Mouse (Mus musculus): ENCODE results near the gene S100a9. TPM values are rescaled to one million over a fixed set of nuclear protein-coding genes. Genes with fewer than 3 reads are reported as not detected.

Gene S100a9
- polyA plus RNA-seq (2016; fragmentation: Nextera tagmentation; extraction: Ambion mirVana), result 129 and 173 TPM in 2 replicates

DNA sequence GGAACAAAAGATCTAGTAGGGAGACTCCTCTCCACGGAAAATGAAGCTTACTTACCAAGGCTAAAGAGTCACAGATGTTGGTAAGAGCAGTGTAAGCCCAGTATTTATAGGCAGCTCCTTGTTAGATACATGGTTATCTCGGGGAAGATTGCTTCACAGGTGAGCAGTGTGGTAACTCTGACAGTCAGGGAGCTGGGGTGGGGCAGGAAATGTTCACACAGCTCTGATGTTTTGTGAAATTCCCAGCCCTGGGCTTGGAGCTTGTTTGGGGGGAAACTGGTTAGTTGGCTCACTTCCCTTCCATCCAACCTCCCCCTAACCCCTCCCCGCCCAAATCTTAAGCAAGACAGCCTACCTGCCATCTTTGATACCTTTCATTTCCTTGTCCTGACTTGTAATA is at the start of gene S100a9:
Gene S100a9 (minus strand): TSS at position 109 of the 400 bp plus-strand sequence.
- no peak within 1 kb of the TSS for H3K9ac ChIP-seq
- H3K4me1 ChIP-seq, result no peaks in the 10 kb centered on the region
- no peak within 1 kb of the TSS for H3K4me2 ChIP-seq
- no peak within 1 kb of the TSS for H3K4me3 ChIP-seq
- no peaks in the 10 kb centered on the region for H3K9me3 ChIP-seq (replicated peaks)
- 36% methylated on average over 3 of the region's 3 CpGs for WGBS (ENCODE audit: insufficient replicate concordance)
- no peaks in the 10 kb centered on the region for H3K36me3 ChIP-seq
- ATAC-seq, result no peak
- H3K27ac ChIP-seq, result no peak within 1 kb of the TSS
- no peaks in the 10 kb centered on the region for H3K27me3 ChIP-seq (replicated peaks)

DNA sequence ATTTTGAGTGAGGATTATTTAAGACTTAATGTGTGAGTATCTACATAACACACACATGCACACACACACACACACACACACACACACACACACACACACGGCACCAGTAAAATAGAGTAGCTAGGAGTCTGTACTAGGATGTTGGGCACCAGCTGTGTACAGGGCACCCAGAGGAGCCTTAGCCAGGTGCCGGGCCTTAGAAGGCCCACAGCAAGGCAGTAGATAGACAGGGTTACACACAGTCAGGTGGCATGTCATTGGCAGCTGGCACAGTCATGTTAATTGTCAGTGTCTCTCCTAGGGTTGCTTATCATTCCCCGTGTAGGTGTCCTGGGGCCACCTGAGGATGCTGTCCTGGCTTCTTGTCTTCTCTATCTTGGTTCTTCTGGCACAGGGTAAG is 31.1 kb upstream of the S100a9 start, which contains the start of gene Pglyrp4:
Gene Pglyrp4 (plus strand): TSS at position 301 of the 400 bp plus-strand sequence.
- Histone ChIP-seq H3K27me3 (replicated peaks) (no peaks in the 10 kb centered on the region), H3K4me2 (no peak within 1 kb of the TSS), H3K9ac (no peak within 1 kb of the TSS), H3K9me3 (replicated peaks) (no peaks in the 10 kb centered on the region), H3K27ac (no peak within 1 kb of the TSS), H3K36me3 (no peaks in the 10 kb centered on the region), H3K4me1 (no peaks in the 10 kb centered on the region), H3K4me3 (no peak within 1 kb of the TSS)
- no peak for ATAC-seq
- 62% methylated on average over 3 of the region's 3 CpGs for WGBS (ENCODE audit: insufficient replicate concordance)

DNA sequence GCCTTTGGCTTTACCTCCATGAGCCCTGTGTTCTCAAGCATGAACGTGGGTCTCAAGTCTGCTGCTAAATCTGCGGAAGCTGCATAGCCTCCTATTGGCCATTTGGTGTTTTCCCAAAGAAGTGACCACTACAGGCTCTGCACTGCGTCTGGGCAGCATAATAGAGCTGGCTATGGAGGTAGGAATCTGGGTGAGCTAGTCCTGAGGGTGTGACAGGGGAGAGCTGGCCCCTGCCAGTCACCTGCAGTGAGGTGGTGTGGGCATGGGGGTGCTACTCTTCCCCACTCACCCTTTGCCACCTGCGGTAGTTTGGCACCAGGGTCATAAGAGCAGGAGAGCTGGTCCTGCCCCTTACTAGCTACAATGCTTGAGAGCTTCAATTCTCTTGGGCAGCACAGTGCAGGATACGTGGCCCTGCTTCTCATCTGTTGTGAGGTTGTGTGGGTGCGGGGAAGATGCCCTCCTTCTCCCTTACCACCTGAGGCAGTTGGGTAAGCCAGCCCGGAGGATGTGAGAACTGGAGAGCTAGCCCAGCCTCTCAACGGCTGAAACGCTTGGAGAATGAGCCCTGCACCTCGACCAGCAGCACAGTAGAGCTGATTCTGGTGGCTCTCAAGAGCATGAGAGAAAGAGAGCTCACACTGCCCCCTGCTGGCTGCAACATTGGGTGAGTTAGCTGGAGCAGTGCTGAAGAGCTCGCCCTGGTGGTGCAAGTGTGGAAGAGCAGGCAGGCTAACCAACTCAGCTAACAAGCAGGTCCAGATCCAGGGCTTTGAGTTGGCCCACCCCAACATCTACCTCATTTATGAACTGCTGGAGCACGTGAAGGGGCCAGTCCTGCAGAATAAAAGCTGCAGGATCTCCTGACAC is 14.3 kb upstream of the S100a9 start:
- Histone ChIP-seq H3K4me3 (no peak overlapping the region), H3K27me3 (replicated peaks) (no peaks in the 10 kb centered on the region), H3K9me3 (replicated peaks) (no peaks in the 10 kb centered on the region), H3K4me2 (no peak overlapping the region), H3K27ac (no peak overlapping the region), H3K9ac (no peak overlapping the region), H3K36me3 (no peaks in the 10 kb centered on the region), H3K4me1 (no peaks in the 10 kb centered on the region)
- 0 out of 2 replicates have a peak, but pooled peaks have one; percentile 32 for ATAC-seq
- 38% methylated on average over 12 of the region's 12 CpGs for WGBS (ENCODE audit: insufficient replicate concordance)

DNA sequence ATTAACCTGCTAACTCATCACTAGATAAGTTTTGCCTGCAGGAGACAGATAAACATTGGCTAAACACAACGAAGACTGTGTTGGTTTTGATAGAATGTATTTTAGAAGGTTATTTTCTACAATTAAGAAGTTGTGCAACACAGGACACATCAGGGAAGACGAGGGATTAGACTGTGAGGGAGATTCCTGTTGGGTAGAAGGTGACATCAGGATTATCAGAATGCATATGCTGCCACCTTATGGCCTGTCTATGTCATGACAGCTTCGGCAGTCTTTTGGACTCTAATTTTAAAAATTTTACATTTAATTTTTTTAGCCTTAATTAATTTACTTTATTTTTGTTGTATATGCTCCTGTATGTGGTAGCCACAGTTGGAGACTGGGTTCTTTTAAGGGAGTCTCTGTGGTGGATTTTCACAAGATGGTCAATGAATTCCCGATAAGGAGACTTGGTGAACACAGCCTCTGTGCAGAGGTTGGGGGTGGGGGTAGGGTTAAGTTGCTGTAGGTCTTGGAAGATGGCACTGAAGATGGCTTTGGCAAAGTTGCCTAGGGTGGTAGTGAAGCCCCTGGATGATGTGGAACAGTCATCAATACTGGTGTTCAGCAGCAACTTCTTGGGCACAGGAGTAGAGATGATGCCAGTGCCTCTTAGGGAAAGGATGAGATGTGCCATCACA is 13.1 kb upstream of the S100a9 start:
- no peaks in the 10 kb centered on the region for H3K27me3 ChIP-seq (replicated peaks)
- no peak overlapping the region for H3K4me3 ChIP-seq
- H3K4me1 ChIP-seq, result no peaks in the 10 kb centered on the region
- no peaks in the 10 kb centered on the region for H3K36me3 ChIP-seq
- ATAC-seq, result no peak
- WGBS (ENCODE audit: insufficient replicate concordance), result 15% methylated on average over 4 of the region's 4 CpGs
- H3K27ac ChIP-seq, result no peak overlapping the region
- no peak overlapping the region for H3K9ac ChIP-seq
- H3K9me3 ChIP-seq (replicated peaks), result no peaks in the 10 kb centered on the region
- no peak overlapping the region for H3K4me2 ChIP-seq

DNA sequence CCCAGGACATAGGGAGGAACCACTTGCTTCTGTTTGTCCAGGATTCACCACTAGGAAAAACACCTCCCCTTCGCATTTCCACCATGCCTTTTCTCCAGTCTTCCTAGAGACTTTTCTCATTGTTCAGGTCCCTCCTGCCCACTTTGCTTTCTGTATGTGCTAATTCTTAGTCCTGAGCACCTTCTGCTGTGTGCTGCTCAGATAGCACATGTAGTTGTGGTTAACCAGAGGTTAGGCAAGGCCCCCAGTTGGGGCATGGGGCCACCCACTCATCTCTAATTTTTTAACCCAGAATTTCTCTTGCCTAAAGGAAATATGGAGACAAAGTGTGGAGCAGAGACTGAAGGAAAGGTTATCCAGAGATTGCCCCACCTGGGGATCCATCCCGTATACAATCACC is 6.7 kb upstream of the S100a9 start:
- H3K27ac ChIP-seq, result no peak overlapping the region
- no peak overlapping the region for H3K4me2 ChIP-seq
- 73% methylated on average over 2 of the region's 2 CpGs for WGBS (ENCODE audit: insufficient replicate concordance)
- no peak overlapping the region for H3K9ac ChIP-seq
- H3K36me3 ChIP-seq, result no peaks in the 10 kb centered on the region
- H3K4me1 ChIP-seq, result no peaks in the 10 kb centered on the region
- H3K4me3 ChIP-seq, result no peak overlapping the region
- H3K9me3 ChIP-seq (replicated peaks), result no peaks in the 10 kb centered on the region
- ATAC-seq, result no peak
- H3K27me3 ChIP-seq (replicated peaks), result no peaks in the 10 kb centered on the region

DNA sequence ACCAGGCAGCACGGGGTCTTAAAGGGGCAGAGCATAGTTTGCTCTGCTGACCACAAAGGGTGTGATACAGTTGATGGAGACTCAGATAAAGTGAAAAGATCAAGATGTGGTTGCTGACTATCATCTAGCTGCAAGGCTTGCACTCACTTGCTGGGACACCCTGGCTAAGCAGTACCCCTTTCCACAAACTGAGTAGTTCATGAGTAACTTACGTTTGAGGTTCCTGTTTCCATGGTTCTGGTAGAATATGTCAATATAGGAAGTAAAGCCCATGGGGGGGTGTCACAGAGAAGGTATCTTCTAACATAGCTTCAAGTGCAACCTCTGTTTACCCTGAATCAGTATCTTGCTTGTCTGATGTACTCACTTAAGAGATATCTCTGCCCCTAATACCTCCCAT is 2.0 kb downstream of the S100a9 start:
- H3K4me3 ChIP-seq, result no peak overlapping the region

DNA sequence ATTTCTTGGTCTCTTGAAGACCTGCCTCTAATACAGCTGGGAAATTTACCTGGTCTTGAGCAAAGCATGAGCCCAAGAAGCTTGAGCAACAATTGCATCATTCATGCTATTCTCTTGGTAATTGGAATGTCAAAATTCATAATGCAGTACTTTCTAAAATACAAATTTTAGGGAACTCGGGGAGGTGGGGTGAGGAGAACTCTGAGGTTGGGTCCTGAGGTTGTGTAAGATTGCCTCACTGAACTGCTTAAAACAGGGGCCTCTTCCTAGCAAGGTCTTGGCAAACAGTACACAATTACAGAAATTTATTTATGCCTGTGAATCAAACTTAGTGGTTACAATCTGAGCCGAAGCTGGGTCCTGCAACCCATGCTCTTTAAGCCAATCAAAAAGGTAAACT is 8.7 kb downstream of the S100a9 start:
- H3K9ac ChIP-seq, result no peak overlapping the region
- WGBS (ENCODE audit: insufficient replicate concordance), result 51% methylated on average over 2 of the region's 2 CpGs
- H3K36me3 ChIP-seq, result no peaks in the 10 kb centered on the region
- no peak overlapping the region for H3K27ac ChIP-seq
- H3K4me3 ChIP-seq, result no peak overlapping the region
- no peaks in the 10 kb centered on the region for H3K27me3 ChIP-seq (replicated peaks)
- H3K4me2 ChIP-seq, result no peak overlapping the region
- H3K9me3 ChIP-seq (replicated peaks), result no peaks in the 10 kb centered on the region
- ATAC-seq, result no peak
- H3K4me1 ChIP-seq, result no peaks in the 10 kb centered on the region

More for the DNA sequence above, 2.0 kb downstream of the S100a9 start:
- Histone ChIP-seq H3K9me3 (replicated peaks) (no peaks in the 10 kb centered on the region), H3K4me2 (no peak overlapping the region), H3K9ac (no peak overlapping the region), H3K27me3 (replicated peaks) (no peaks in the 10 kb centered on the region), H3K27ac (no peak overlapping the region), H3K4me1 (no peaks in the 10 kb centered on the region), H3K36me3 (no peaks in the 10 kb centered on the region)
- no peak for ATAC-seq
- WGBS (ENCODE audit: insufficient replicate concordance), result 52% methylated on average over 2 of the region's 2 CpGs

DNA sequence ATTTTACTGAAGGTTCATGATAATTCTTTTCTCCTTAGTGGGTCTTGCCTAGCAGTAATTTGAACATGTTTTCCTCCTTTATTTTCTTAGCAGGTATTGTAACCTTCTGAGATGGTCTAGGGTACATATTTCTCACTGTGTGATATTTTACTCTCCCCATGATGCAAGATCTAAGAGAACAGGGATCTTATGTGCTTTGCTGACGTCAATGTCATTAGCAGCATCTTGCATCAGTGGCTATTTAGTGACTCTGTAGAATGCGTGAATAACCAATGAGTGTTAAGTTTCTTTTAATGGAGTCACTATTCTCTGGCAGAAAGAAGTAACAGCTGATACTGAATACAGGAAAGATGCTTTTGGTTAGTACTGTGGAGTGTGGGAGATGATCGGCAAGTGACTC is 11.6 kb downstream of the S100a9 start:
- H3K27ac ChIP-seq, result no peak overlapping the region
- no peaks in the 10 kb centered on the region for H3K4me1 ChIP-seq
- no peak overlapping the region for H3K4me3 ChIP-seq
- H3K9ac ChIP-seq, result no peak overlapping the region
- no peaks in the 10 kb centered on the region for H3K27me3 ChIP-seq (replicated peaks)
- WGBS (ENCODE audit: insufficient replicate concordance), result 74% methylated on average over 3 of the region's 3 CpGs
- no peak for ATAC-seq
- H3K9me3 ChIP-seq (replicated peaks), result no peaks in the 10 kb centered on the region
- H3K4me2 ChIP-seq, result no peak overlapping the region
- no peaks in the 10 kb centered on the region for H3K36me3 ChIP-seq

DNA sequence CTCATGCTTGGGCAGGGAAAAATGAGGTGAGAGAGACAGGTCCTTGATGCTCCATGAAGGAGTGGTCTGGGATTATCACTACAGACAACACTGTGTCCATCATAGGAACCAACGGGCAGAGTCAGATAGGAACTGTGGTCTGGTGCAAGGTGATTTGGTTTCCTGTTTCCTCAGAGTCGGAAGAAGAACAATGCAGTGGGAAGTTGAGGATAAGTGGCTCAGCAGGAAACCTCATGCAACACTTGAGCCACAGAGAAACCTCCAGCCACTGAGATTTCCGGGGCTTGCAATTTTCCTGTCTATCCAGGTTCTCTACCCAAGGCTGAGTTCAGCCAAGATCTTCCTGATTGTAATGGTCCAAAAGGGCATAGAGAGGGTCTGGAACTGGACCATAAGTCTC is 16.9 kb downstream of the S100a9 start:
- ATAC-seq, result no peak
- H3K27ac ChIP-seq, result no peak overlapping the region
- no peak overlapping the region for H3K4me2 ChIP-seq
- no peak overlapping the region for H3K4me3 ChIP-seq
- no peaks in the 10 kb centered on the region for H3K36me3 ChIP-seq
- no peaks in the 10 kb centered on the region for H3K9me3 ChIP-seq (replicated peaks)
- no peaks in the 10 kb centered on the region for H3K27me3 ChIP-seq (replicated peaks)
- WGBS (ENCODE audit: insufficient replicate concordance), result 10% methylated on average over 3 of the region's 3 CpGs
- no peak overlapping the region for H3K9ac ChIP-seq
- no peaks in the 10 kb centered on the region for H3K4me1 ChIP-seq

DNA sequence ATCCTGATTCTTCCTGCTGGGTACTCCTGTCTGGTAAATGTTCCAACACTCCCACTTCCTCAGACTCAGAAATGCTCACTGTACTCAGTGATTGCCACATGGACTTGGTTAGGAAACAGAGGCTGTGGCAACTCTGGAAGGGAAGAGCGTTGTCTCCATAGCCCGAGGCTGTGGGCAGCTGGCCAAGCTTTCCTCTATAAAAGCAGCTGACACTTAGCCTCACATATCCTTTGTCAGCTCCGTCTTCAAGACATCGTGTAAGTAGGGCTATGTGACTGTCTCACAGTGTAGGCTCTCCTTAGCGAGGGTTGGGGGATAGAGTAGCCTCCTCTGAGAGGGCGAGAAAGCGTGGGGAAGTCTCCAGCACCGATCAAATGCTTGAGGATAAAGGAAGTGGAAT is 26.7 kb downstream of the S100a9 start, which contains the start of gene S100a8:
Gene S100a8 (plus strand): TSS at position 133 of the 400 bp plus-strand sequence.
- ATAC-seq, result no peak
- Histone ChIP-seq H3K4me2 (no peak within 1 kb of the TSS), H3K4me1 (no peaks in the 10 kb centered on the region), H3K27ac (no peak within 1 kb of the TSS), H3K27me3 (replicated peaks) (no peaks in the 10 kb centered on the region; the same call in 1 of the 2 replicates), H3K9me3 (replicated peaks) (no peaks in the 10 kb centered on the region), H3K36me3 (no peaks in the 10 kb centered on the region), H3K4me3 (no peak within 1 kb of the TSS), H3K9ac (no peak within 1 kb of the TSS)
- 55% methylated on average over 8 of the region's 8 CpGs for WGBS (ENCODE audit: insufficient replicate concordance)

DNA sequence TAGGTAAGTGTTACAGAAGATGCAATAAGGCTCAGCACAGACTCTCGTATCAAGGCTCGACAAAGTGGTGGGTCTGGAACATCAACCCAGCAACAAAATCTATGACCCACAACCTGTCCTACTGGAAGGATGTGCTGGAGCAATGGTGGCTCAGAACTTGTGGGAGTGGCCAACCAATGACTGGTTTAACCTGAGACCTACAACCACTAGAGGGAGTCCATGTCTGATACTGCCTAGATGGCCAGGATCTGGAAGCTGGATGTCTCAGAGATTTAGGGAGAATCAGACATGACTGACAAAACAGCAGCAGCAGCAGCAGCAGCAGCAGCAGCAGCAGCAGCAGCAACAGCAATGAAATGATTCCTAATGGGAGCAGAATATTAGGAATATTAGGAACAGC is 31.3 kb downstream of the S100a9 start:
- H3K27ac ChIP-seq, result no peak overlapping the region
- no peaks in the 10 kb centered on the region for H3K27me3 ChIP-seq (replicated peaks)
- no peak overlapping the region for H3K4me3 ChIP-seq
- H3K36me3 ChIP-seq, result no peaks in the 10 kb centered on the region
- no peaks in the 10 kb centered on the region for H3K9me3 ChIP-seq (replicated peaks)
- no peak overlapping the region for H3K9ac ChIP-seq
- no peak overlapping the region for H3K4me2 ChIP-seq
- WGBS (ENCODE audit: insufficient replicate concordance), result 57% methylated on average over 2 of the region's 2 CpGs
- no peaks in the 10 kb centered on the region for H3K4me1 ChIP-seq
- ATAC-seq, result no peak

DNA sequence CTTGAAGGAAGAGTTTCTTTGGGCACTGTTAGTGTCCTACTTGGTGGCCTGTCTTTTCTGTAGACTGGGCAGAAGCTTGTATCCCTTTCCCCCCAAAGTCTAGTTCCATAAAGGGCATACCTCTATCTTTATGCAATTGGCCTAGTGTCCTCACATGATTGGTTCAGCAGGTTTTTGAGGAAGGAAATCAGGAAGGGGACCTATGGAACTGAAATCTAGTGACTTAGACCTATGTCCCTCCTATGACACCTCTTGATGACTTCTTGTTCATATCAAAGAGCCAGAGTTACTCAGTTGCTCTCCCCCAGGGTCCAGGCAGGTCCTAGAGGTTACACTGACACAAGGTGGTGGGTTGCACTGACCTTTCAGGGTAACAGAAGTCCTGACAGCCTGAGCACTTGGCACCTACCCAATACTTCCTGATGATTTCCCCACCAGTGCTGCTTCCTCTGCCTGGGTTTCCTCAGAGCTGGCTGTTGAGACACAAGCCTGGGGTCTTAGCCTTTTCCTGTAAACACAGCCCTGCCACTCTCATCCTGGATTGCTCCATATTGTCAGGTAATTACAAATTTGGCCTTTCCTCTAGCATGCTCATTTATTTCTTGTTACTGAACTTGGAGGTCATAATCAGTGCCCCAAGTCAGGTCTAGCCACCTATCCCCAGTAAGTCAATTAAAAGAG is 36.0 kb downstream of the S100a9 start:
- H3K9ac ChIP-seq, result no peak overlapping the region
- H3K27ac ChIP-seq, result no peak overlapping the region
- no peaks in the 10 kb centered on the region for H3K4me1 ChIP-seq
- ATAC-seq, result no peak
- no peak overlapping the region for H3K4me2 ChIP-seq
- H3K4me3 ChIP-seq, result no peak overlapping the region
- H3K9me3 ChIP-seq (replicated peaks), result no peaks in the 10 kb centered on the region
- H3K27me3 ChIP-seq (replicated peaks), result no peaks in the 10 kb centered on the region
- no peaks in the 10 kb centered on the region for H3K36me3 ChIP-seq
